Mouse (Mus musculus) testis, adult 2 months (tissue): ENCODE measurements around the gene Ank3.

Source experiments
- CTCF ChIP-seq: fragments of 200-500 bp; IDR thresholded peaks from 2 replicates; pipeline ENCODE4 v1.5.1; 2012; ENCODE audit warnings: low read depth, mild to moderate bottlenecking, inconsistent platforms, low read length, moderate library complexity; ENCODE audit not compliant: control insufficient read depth, insufficient read depth, insufficient replicate concordance
- POLR2A ChIP-seq: fragments of 200-500 bp; IDR thresholded peaks from 2 replicates; pipeline ENCODE4 v1.6.1; 2012; ENCODE audit warnings: low read depth, mild to moderate bottlenecking, inconsistent platforms, low read length, moderate library complexity; ENCODE audit not compliant: control insufficient read depth

- TF ChIP-seq CTCF: no peak
- no peak for TF ChIP-seq POLR2A
These were observed at the start of gene Ank3 for GRCm38 (mm10) chr10:69398763-69399590.
